Mouse (Mus musculus): ENCODE data around the gene Olfr992. TPM values are rescaled to one million over a fixed set of nuclear protein-coding genes. Genes with fewer than 3 reads are reported as not detected.
"Not testable (repeated sequence)": the region's sequence is repeated elsewhere in the genome, so short reads cannot be mapped to it uniquely, and the experiment has no call there.

Olfr992 gene
- total RNA-seq (2014; fragmentation: Nextera tagmentation): not detected in 2 replicates
- not detected in 2 replicates for total RNA-seq (2017)

- no peak for ATAC-seq (replicated peaks; ENCODE audit: low FRiP score, low TSS enrichment, poor library complexity, severe bottlenecking)
Measured at GRCm38 (mm10) chr2:85409369-85409768, at the start of gene Olfr992. Olfr992 (minus strand) TSS chr2:85409469.

GRCm38 (mm10) chr2:85443539-85443938, 34.3 kb upstream of the Olfr992 start, which contains the start of gene Olfr995:
Olfr995 (minus strand) TSS chr2:85443639.
- no peak for ATAC-seq (replicated peaks; ENCODE audit: low FRiP score, low TSS enrichment, poor library complexity, severe bottlenecking)

GRCm38 (mm10) chr2:85442546-85442945, 33.3 kb upstream of the Olfr992 start:
- ATAC-seq (replicated peaks; ENCODE audit: low FRiP score, low TSS enrichment, poor library complexity, severe bottlenecking): no peak

- ATAC-seq (replicated peaks; ENCODE audit: low FRiP score, low TSS enrichment, poor library complexity, severe bottlenecking): no peak
Measured at GRCm38 (mm10) chr2:85436351-85436750, 27.1 kb upstream of the Olfr992 start, which contains the start of gene Olfr994. Olfr994 (minus strand) TSS chr2:85436451.

- ATAC-seq (replicated peaks; ENCODE audit: low FRiP score, low TSS enrichment, poor library complexity, severe bottlenecking): no peak
Measured at GRCm38 (mm10) chr2:85425893-85426292, 16.6 kb upstream of the Olfr992 start.

- ATAC-seq (replicated peaks; ENCODE audit: low FRiP score, low TSS enrichment, poor library complexity, severe bottlenecking): no peak
Measured at GRCm38 (mm10) chr2:85414777-85415176, 5.5 kb upstream of the Olfr992 start, which contains the start of gene Olfr993. Olfr993 (minus strand) TSS chr2:85414877.

GRCm38 (mm10) chr2:85363127-85363526, 46.1 kb downstream of the Olfr992 start, which contains the start of gene Olfr988:
Olfr988 (minus strand) TSS chr2:85363227.
- ATAC-seq (replicated peaks; ENCODE audit: low FRiP score, low TSS enrichment, poor library complexity, severe bottlenecking): not testable (repeated sequence)

Other genes with a start within 250 kb of the Olfr992 start
- gene Lrrc55, start 212.3 kb downstream of the Olfr992 start, total RNA-seq (2014; fragmentation: Nextera tagmentation): not detected in 2 replicates
- not detected in 2 replicates for gene Lrrc55, start 212.3 kb downstream of the Olfr992 start, total RNA-seq (2017)
- not detected in 2 replicates for gene Olfr987, start 70.2 kb downstream of the Olfr992 start, total RNA-seq (2014; fragmentation: Nextera tagmentation)
- gene Olfr987, start 70.2 kb downstream of the Olfr992 start, total RNA-seq (2017): not detected in 2 replicates
- not detected in 2 replicates for gene Olfr988, start 46.2 kb downstream of the Olfr992 start, total RNA-seq (2014; fragmentation: Nextera tagmentation)
- gene Olfr988, start 46.2 kb downstream of the Olfr992 start, total RNA-seq (2017): not detected in 2 replicates
- gene Olfr993, start 5.4 kb upstream of the Olfr992 start, total RNA-seq (2014; fragmentation: Nextera tagmentation): not detected in 2 replicates
- gene Olfr993, start 5.4 kb upstream of the Olfr992 start, total RNA-seq (2017): not detected in 2 replicates
- not detected in 2 replicates for gene Olfr994, start 27.0 kb upstream of the Olfr992 start, total RNA-seq (2014; fragmentation: Nextera tagmentation)
- gene Olfr994, start 27.0 kb upstream of the Olfr992 start, total RNA-seq (2017): not detected in 2 replicates
- gene Olfr995, start 34.2 kb upstream of the Olfr992 start, total RNA-seq (2014; fragmentation: Nextera tagmentation): not detected in 2 replicates
- not detected in 2 replicates for gene Olfr995, start 34.2 kb upstream of the Olfr992 start, total RNA-seq (2017)
- not detected in 2 replicates for gene 4833423E24Rik, start 109.6 kb upstream of the Olfr992 start, total RNA-seq (2014; fragmentation: Nextera tagmentation)
- gene 4833423E24Rik, start 109.6 kb upstream of the Olfr992 start, total RNA-seq (2017): not detected in 2 replicates
- gene Olfr996, start 169.7 kb upstream of the Olfr992 start, total RNA-seq (2014; fragmentation: Nextera tagmentation): not detected in 2 replicates
- gene Olfr996, start 169.7 kb upstream of the Olfr992 start, total RNA-seq (2017): not detected in 2 replicates
- gene Olfr998, start 179.5 kb upstream of the Olfr992 start, total RNA-seq (2014; fragmentation: Nextera tagmentation): not detected in 2 replicates
- gene Olfr998, start 179.5 kb upstream of the Olfr992 start, total RNA-seq (2017): not detected in 2 replicates
- gene Olfr1000, start 202.4 kb upstream of the Olfr992 start, total RNA-seq (2014; fragmentation: Nextera tagmentation): not detected in 2 replicates
- not detected in 2 replicates for gene Olfr1000, start 202.4 kb upstream of the Olfr992 start, total RNA-seq (2017)
- not detected in 2 replicates for gene Olfr1002, start 241.2 kb upstream of the Olfr992 start, total RNA-seq (2014; fragmentation: Nextera tagmentation)
- gene Olfr1002, start 241.2 kb upstream of the Olfr992 start, total RNA-seq (2017): not detected in 2 replicates

Data from megakaryocyte-erythroid progenitor cell, adult 5-6 weeks (primary cell).